16 mouse cellular contexts compared by ENCODE assay signal in genomic region chr10:45262126-45262525, GRCm38 (mm10).
"Had no signal": no experiment of that assay in that cellular context is flagged by ENCODE, and none has a peak within 500 bp of the region (broad histone marks: within the 10 kb centered on the region; RNA-seq: fewer than 3 reads in every experiment).

No protein-coding gene starts in this region.

- ATAC-seq: midbrain, embryonic 13.5 days; midbrain, embryonic 15.5 days had no signal

- H3K4me3 ChIP-seq: megakaryocyte, embryonic 14.5 days; midbrain, embryonic 13.5 days; midbrain, embryonic 15.5 days; neural tube, embryonic 12.5 days; stomach, embryonic 15.5 days had no signal

- H3K9me3 ChIP-seq: megakaryocyte, embryonic 14.5 days; midbrain, embryonic 13.5 days; midbrain, embryonic 15.5 days; neural tube, embryonic 12.5 days; stomach, embryonic 15.5 days had no signal

- H3K27me3 ChIP-seq: megakaryocyte, embryonic 14.5 days; midbrain, embryonic 13.5 days; midbrain, embryonic 15.5 days; neural tube, embryonic 12.5 days; stomach, embryonic 15.5 days had no signal

- H3K4me1 ChIP-seq: midbrain, embryonic 13.5 days; midbrain, embryonic 15.5 days; neural tube, embryonic 12.5 days; stomach, embryonic 15.5 days had no signal

- H3K4me2 ChIP-seq: lung, embryonic 14.5 days; midbrain, embryonic 11.5 days; midbrain, embryonic 13.5 days; midbrain, embryonic 15.5 days; neural tube, embryonic 12.5 days; stomach, embryonic 15.5 days had no signal

- H3K27ac ChIP-seq: macrophage; midbrain, embryonic 13.5 days; midbrain, embryonic 15.5 days; neural tube, embryonic 12.5 days; stomach, embryonic 15.5 days; stomach, postnatal 0 days had no signal

- H3K9ac ChIP-seq: lung, embryonic 14.5 days; midbrain, embryonic 13.5 days; midbrain, embryonic 15.5 days; neural tube, embryonic 12.5 days; stomach, embryonic 15.5 days had no signal

- DNase-seq: lung, adult 18-20 months; lung, embryonic 14.5 days; lung, postnatal 10 days; lung, postnatal 36 days; right cerebral cortex, postnatal 14 days; thymus, adult 2 months; thymus, postnatal 14 days; thymus, postnatal 36 days had no signal

- H3K36me3 ChIP-seq: midbrain, embryonic 13.5 days; midbrain, embryonic 15.5 days; neural tube, embryonic 12.5 days; stomach, embryonic 15.5 days had no signal
